Mouse (Mus musculus) Patski (cell line): Measurements from ENCODE around the gene Agap1. TPM values are rescaled to one million over a fixed set of nuclear protein-coding genes. Genes with fewer than 3 reads are reported as not detected.

ENCODE experiments used
- ATAC-seq: fragments of 100-300 bp; one replicate; pipeline ENCODE4 v1.8.0; 2021
- CTCF ChIA-PET: fragments of 350-600 bp; sonication (Branson Sonifier 250); formaldehyde crosslinking; loops from one replicate; lab custom pipeline; 2022; ENCODE audit warnings: inconsistent platforms; lab: Charles Lee
- POLR2A ChIA-PET: fragments of 350-600 bp; sonication (Branson Sonifier 250); formaldehyde crosslinking; loops from one replicate; lab custom pipeline; 2022; ENCODE audit warnings: antibody characterized with exemption, inconsistent platforms; lab: Charles Lee
- DNase-seq: peaks from one replicate; pipeline ENCODE4 v3.0.0-alpha.2; 2011; ENCODE audit warnings: low read depth, low spot score
- H3K27me3 ChIP-seq: fragments of 371-371 bp; one replicate; pipeline ENCODE4 v1.5.1; 2021
- CTCF ChIP-seq: fragments of 100-300 bp; IDR thresholded peaks from one replicate; pipeline ENCODE4 v1.5.1; 2021
- in situ Hi-C: fragments of 300-500 bp; cut with MboI; formaldehyde crosslinking; loops from 3 replicates; pipeline ENCODE4 v1.11.1; 2018; ENCODE audit warnings: low pct_unique_long_range_greater_than_20kb, mixed read lengths
- polyA plus RNA-seq: library from polyadenylated mRNA; unstranded; gene quantifications from one replicate; pipeline ENCODE4 v1.2.3, GENCODE M21; 2021

The Agap1 gene
- polyA plus RNA-seq, 1 experiment from 2014 or later = 32.3 TPM

- H3K27me3 ChIP-seq = peaks cover 6% of the 10 kb centered on the region
Observed at GRCm38 (mm10) chr1:89933786-89934185, 479.2 kb downstream of the Agap1 start.

DNA sequence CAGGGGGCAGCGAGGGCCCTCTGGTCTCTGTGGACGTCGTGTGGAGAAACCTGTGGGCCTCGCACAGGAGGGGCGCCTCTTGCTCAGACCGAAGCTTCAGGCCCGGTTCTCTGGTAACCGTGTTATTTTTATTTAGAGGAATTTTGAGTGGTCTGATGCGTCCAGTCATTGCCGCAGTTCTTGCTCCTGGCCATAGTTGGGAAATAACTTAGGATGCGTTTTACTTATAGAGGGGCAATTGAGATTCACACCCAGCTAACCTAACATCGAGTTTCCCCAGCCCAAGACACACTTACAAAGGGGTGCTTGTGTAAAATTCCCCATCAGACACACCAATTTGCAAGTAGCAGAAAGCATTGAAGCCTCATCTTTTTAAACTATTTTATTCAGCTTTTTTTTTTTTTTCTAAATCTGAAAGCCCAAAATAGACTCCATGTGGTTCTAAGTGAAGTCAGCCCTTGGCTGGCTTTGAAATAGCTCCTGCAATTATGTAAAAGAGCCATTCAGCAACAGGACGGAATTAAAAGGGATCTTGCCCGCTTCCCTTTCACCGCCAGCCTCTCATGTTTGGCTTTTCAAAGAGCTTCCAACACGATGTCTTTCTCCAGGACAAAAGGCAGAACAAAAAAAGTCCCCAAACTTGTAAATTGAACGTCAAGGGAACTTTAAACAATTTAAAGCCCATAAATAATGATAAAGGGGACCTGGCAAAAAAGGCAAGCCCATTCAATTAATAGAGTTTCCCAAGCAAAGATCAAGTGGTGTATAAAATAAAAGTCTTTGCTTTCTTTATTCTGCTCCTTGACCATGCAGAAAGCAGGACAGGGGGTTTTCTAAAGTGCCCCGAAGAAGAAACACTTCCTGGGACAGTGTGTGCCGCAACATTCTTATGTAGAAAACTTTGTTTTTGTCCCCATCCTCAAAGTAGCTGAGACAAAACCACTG, 480.0 kb downstream of the Agap1 start:
- no peak for DNase-seq
- ATAC-seq = no peak
- ChIA-PET CTCF (no interaction called here), POLR2A (no interaction called here)
- in situ Hi-C loops = loop anchor here (5.0 kb wide), 2 partner anchors 162 to 292 kb away; no protein-coding TSS in a partner anchor
- no peak for TF ChIP-seq CTCF
- H3K27me3 ChIP-seq = peaks cover 5% of the 10 kb centered on the region

More at GRCm38 (mm10) chr1:89933786-89934185, 479.2 kb downstream of the Agap1 start:
- no peak for TF ChIP-seq CTCF
- ChIA-PET CTCF (no interaction called here), POLR2A (interaction anchor here (1.0 kb wide), 1 partner anchor 9 kb away, joined by 7 read pairs; no protein-coding TSS in a partner anchor)
- in situ Hi-C loops = loop anchor here (5.0 kb wide), 2 partner anchors 161 to 291 kb away; no protein-coding TSS in a partner anchor
- DNase-seq (no peak), ATAC-seq (no peak)

DNA sequence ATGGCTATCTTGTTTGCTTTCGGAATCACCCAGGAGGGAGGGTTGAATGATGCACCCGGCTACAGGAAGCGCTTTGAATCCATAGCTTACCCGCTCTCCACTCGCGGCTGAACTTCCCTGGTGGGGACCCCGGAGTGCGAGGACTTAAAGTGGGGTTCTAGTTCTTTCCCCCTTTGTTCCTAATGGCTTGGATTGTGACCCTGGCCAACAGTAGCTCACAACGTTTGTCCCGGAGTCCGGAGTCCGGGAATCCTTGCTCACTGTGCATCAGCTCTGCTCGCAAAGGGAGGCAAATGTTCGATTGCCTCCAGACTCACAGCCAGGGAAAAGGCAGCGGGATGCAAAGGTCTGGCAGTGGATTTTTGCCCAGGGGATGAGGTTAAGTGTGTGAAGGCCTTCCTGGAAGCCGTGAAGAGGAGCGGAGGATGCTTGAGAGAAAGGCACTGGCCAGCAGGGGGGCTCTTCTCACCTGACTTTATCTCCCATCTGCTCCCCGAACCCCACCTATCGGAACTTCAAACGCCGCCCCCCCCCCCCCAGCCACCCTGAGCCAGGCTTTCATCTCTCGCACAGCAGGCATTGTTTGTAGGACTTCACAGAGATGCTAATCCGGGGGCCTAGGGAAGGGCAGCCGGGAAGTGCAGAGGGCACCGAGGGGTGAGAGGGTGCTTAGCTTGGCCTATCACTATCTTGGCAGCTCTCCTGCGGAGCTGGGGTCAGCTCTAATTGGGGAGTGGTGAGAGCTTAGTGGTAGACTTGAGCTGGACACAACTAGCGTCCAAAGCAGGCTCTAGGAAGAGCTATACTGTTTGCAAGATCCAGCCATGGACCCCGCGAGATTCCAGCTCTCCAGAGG, 481.1 kb downstream of the Agap1 start:
- peaks cover 5% of the 10 kb centered on the region for H3K27me3 ChIP-seq
- ChIA-PET CTCF (no interaction called here), POLR2A (no interaction called here)
- ATAC-seq (no peak), DNase-seq (no peak)
- in situ Hi-C loops = no loop called here
- TF ChIP-seq CTCF = no peak

GRCm38 (mm10) chr1:89938884-89939595, 484.4 kb downstream of the Agap1 start:
- ChIA-PET POLR2A (interaction anchor here (0.6 to 0.7 kb wide), 3 partner anchors 10 to 258 kb away, joined by 3 read pairs; no protein-coding TSS in a partner anchor), CTCF (interaction anchor here (0.6 to 1.7 kb wide), 5 partner anchors 16 to 1207 kb away, joined by 3 to 4 read pairs (median 3); no protein-coding TSS in a partner anchor)
- no peak for DNase-seq
- ATAC-seq = no peak
- no peaks in the 10 kb centered on the region for H3K27me3 ChIP-seq
- in situ Hi-C loops = no loop called here
- TF ChIP-seq CTCF = no peak

DNA sequence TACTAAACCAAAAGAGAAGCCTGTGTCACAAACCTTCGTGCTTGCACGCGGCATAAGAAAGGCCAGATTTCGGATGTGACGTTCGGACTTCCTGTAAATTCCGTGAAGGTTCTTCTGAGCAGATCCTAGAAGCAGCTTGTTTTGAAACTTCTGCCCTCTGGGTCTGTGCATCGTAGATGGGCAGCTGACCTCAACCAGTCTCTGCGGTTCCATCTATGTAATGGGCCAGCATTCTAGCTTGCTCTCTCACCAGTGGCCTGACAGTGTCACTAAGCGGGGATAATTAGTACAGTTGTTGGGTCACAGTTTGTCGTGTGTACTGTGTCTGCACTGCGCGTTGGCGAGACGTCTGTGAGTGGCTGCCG, 485.0 kb downstream of the Agap1 start:
- in situ Hi-C loops = no loop called here
- TF ChIP-seq CTCF = no peak
- no peak for ATAC-seq

DNA sequence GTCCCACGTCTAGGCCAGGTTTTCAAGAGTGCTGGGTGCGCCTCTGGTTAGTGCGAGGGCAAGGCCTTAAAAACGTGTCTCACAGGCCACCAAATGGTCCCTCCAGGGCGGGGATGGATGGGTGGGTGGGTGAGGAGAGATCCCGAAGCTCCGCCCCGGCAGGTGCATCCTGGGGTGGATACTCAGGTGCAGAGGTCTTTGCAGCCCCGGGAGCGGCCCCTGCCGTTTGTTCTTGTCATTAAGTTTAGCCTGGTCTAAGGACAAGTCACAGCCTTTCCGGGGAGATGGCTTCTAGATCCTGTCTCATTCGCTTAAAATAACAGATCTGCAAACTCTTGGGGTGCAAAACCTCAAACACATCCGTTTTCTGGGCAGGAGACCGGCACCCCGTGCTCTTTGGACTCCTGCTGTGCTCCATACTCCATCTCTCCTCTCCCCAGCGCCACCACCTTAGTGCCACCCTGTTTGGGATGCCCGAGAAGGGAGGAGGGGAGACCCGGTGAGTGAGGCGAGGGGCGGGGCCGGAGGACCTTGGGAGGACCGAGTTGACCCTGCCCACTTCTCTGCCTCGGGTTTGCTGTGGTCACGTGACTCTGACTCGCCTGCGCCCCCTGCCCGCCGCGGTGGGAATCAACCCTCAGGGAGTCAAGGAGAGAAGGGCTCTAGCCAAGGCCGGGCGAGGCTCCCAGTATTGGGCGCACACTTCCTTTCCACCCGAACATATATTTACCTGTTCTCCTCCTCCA, 485.5 kb downstream of the Agap1 start:
- POLR2A ChIA-PET = no interaction called here
- CTCF ChIA-PET = interaction anchor here (1.0 kb wide), 1 partner anchor 293 kb away, joined by 3 read pairs; no protein-coding TSS in a partner anchor
- in situ Hi-C loops = no loop called here
- ATAC-seq = no peak
- DNase-seq = no peak
- H3K27me3 ChIP-seq = no peaks in the 10 kb centered on the region
- TF ChIP-seq CTCF = no peak

More for the DNA sequence above, 485.0 kb downstream of the Agap1 start:
- no peaks in the 10 kb centered on the region for H3K27me3 ChIP-seq
- ChIA-PET CTCF (interaction anchor here (1.0 to 1.7 kb wide), 3 partner anchors 16 to 293 kb away, joined by 3 to 4 read pairs (median 3); no protein-coding TSS in a partner anchor), POLR2A (interaction anchor here (0.7 kb wide), 1 partner anchor 10 kb away, joined by 3 read pairs; no protein-coding TSS in a partner anchor)
- no peak for DNase-seq

- ChIA-PET CTCF (interaction anchor here (1.1 to 2.7 kb wide), 2 partner anchors 295 to 298 kb away, joined by 3 to 12 read pairs; no protein-coding TSS in a partner anchor), POLR2A (no interaction called here)
- DNase-seq = no peak
- in situ Hi-C loops = no loop called here
- no peak for TF ChIP-seq CTCF
- no peak for ATAC-seq
- H3K27me3 ChIP-seq = no peaks in the 10 kb centered on the region
Observed at GRCm38 (mm10) chr1:89940961-89941524, 486.4 kb downstream of the Agap1 start.

DNA sequence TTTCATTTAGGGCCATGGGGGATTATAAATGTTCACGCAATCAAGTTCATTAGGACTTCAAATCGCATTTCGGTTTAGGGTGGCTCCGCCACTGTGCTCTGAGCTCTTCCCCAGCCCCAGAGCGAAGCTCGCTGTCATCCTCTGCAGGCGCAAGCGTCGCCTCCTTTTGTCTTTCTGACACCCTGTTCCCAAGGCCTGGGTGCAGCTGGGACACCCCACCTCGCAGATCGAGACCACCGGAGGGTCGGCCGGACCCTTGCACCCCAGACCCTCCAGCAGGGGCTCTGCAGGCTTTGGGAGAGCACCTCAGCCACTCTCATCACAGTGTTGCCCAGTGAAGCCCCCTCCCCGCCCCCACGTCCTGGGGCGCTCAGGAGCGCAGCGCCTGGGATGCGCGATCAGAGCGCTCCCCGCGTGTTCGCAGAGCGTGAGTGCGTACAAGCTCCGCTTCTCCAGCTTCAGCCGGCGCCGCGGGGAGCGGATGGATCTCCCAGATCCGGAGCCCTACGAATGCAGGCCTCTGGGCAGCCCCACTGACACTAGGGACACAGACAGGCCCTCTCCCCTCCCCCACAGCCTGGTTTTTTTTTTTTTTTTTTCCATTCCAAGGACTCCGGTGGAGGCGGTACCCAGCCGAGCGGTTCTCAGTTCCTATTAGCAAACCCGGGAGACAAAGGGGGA, 487.2 kb downstream of the Agap1 start:
- H3K27me3 ChIP-seq = no peaks in the 10 kb centered on the region
- no peak for TF ChIP-seq CTCF
- DNase-seq = no peak
- ChIA-PET CTCF (interaction anchor here (1.1 to 2.7 kb wide), 3 partner anchors 70 to 299 kb away, joined by 3 to 12 read pairs (median 3); no protein-coding TSS in a partner anchor), POLR2A (no interaction called here)
- ATAC-seq = no peak
- in situ Hi-C loops = no loop called here
